Mouse (Mus musculus): ENCODE measurements around the gene Kctd21.

Gene Kctd21

GRCm38 (mm10) chr7:97348318-97348717 is 16.2 kb downstream of the Kctd21 start:
- no peak for DNase-seq (ENCODE audit: low read depth)

GRCm38 (mm10) chr7:97348836-97349235 is 16.7 kb downstream of the Kctd21 start:
- DNase-seq (ENCODE audit: low read depth), result no peak

GRCm38 (mm10) chr7:97349438-97349837 is 17.3 kb downstream of the Kctd21 start:
- no peak for DNase-seq (ENCODE audit: low read depth)

- DNase-seq (ENCODE audit: low read depth), result no peak
These were observed 18.8 kb downstream of the Kctd21 start for GRCm38 (mm10) chr7:97350891-97351290.

GRCm38 (mm10) chr7:97351792-97352513 is 19.8 kb downstream of the Kctd21 start:
- DNase-seq (ENCODE audit: low read depth), result no peak

GRCm38 (mm10) chr7:97353356-97353755 is 21.2 kb downstream of the Kctd21 start:
- DNase-seq (ENCODE audit: low read depth), result no peak

GRCm38 (mm10) chr7:97355068-97355841 is 23.1 kb downstream of the Kctd21 start:
- no peak for DNase-seq (ENCODE audit: low read depth)

- DNase-seq (ENCODE audit: low read depth), result no peak
These were observed 24.1 kb downstream of the Kctd21 start for GRCm38 (mm10) chr7:97356253-97356652.

GRCm38 (mm10) chr7:97356875-97357276 is 24.7 kb downstream of the Kctd21 start:
- no peak for DNase-seq (ENCODE audit: low read depth)

- DNase-seq (ENCODE audit: low read depth), result no peak
These were observed 25.7 kb downstream of the Kctd21 start for GRCm38 (mm10) chr7:97357840-97358239.

- DNase-seq (ENCODE audit: low read depth), result no peak
These were observed 26.2 kb downstream of the Kctd21 start for GRCm38 (mm10) chr7:97358347-97358746.

- DNase-seq (ENCODE audit: low read depth), result no peak
These were observed 28.0 kb downstream of the Kctd21 start for GRCm38 (mm10) chr7:97360166-97360565.

GRCm38 (mm10) chr7:97360955-97361354 is 28.8 kb downstream of the Kctd21 start:
- no peak for DNase-seq (ENCODE audit: low read depth)

GRCm38 (mm10) chr7:97361467-97361866 is 29.3 kb downstream of the Kctd21 start:
- DNase-seq (ENCODE audit: low read depth), result peak; percentile 55

GRCm38 (mm10) chr7:97365887-97366286 is 33.8 kb downstream of the Kctd21 start:
- no peak for DNase-seq (ENCODE audit: low read depth)

- DNase-seq (ENCODE audit: low read depth), result no peak
These were observed 43.0 kb downstream of the Kctd21 start for GRCm38 (mm10) chr7:97375101-97375500.

- no peak for DNase-seq (ENCODE audit: low read depth)
These were observed 43.8 kb downstream of the Kctd21 start for GRCm38 (mm10) chr7:97375906-97376305.

GRCm38 (mm10) chr7:97379304-97379703 is 47.2 kb downstream of the Kctd21 start:
- no peak for DNase-seq (ENCODE audit: low read depth)

GRCm38 (mm10) chr7:97380500-97381123 is 48.5 kb downstream of the Kctd21 start:
- no peak for DNase-seq (ENCODE audit: low read depth)

- no peak for DNase-seq (ENCODE audit: low read depth)
These were observed 50.5 kb downstream of the Kctd21 start for GRCm38 (mm10) chr7:97382661-97383060.

- DNase-seq (ENCODE audit: low read depth), result no peak
These were observed 51.5 kb downstream of the Kctd21 start for GRCm38 (mm10) chr7:97383496-97384132.

- DNase-seq (ENCODE audit: low read depth), result no peak
These were observed 54.1 kb downstream of the Kctd21 start for GRCm38 (mm10) chr7:97386106-97386805.

All from c-Kit-positive CD71-positive TER-119-negative erythroid progenitor cells, embryonic 14.5 days (primary cell).